Mouse (Mus musculus): ENCODE measurements at regions not wholly inside any gene's neighbourhood (a gene's known extent, or its start where the extent isn't known, plus 50 kb on each side); places are given as distances from the start of the nearest gene placed in this dataset.

DNA sequence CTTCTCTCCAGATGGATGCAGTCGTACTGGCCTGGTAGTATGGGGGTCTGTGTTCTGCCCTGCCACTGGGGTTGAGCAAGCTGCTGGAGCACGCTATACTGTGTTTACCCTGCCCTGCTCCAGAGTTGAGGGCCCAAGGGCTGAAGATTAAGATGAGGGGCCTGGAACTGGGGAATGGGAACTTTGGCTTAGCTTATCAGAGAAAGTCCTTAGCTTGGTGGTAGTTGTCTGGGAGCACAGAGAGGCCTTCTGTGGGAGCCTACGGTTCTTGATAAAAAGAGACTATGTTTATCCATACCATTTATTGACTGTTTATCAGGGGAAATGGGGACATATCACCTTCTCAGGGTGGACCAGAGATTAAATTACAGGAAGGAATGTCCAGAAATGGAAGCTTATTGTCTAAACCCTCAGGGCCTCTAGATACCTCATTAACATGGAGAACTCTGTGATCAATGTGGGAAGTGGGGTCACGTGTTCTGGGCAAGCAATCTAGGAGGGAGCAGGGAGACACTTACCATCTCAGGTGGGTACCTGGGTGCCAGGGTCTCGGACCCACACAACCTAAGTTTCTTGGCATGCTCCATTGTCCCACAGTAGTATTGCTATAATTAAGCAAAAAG, 58.7 kb downstream of the Mycn start:
- Histone ChIP-seq H3K4me1 (ENCODE audit: insufficient read depth, low read length) (0 out of 2 replicates have a peak, but pooled peaks cover 3% of the 10 kb centered on the region), H3K9ac (replicated peaks; ENCODE audit: low read length, poor library complexity, severe bottlenecking) (no peak overlapping the region), H3K36me3 (ENCODE audit: insufficient read depth, low read length) (no peaks in the 10 kb centered on the region), H3K4me2 (ENCODE audit: low read depth, low read length, poor library complexity, severe bottlenecking) (no peak overlapping the region), H3K9me3 (ENCODE audit: low read length) (no peaks in the 10 kb centered on the region), H3K27ac (ENCODE audit: low read depth, low read length) (no peak overlapping the region), H3K4me3 (ENCODE audit: low read depth, low read length) (no peak overlapping the region), H3K27me3 (ENCODE audit: insufficient read depth, low read length) (no peaks in the 10 kb centered on the region)
- DNase-seq (ENCODE audit: low spot score) (no peak), ATAC-seq (ENCODE audit: low FRiP score) (no peak)
- TF ChIP-seq CTCF (IDR thresholded peaks at IDR 0.05), result no peak
- WGBS, result 98% methylated on average over 5 of the region's 5 CpGs

DNA sequence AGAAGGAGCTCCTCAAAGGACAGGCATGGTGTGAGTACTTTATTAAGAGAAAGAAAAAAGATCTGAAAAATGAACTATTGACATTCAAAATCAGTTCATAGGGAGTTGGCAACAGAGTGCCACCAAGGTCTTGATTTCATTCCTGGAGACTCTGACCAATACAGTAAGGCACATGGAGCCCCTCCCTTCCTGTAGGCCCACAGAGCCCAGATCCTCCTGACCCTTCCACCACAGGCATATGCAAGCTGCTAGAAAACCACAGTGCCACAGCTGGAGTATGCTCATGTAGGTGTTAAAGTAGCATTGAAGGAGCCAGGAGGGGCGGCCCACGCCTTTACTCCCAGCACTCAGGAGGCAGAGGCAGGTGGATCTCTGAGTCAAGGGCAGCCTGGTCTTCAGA, 63.7 kb downstream of the Mycn start:
- H3K4me1 ChIP-seq (ENCODE audit: insufficient read depth, low read length), result no peaks in the 10 kb centered on the region
- H3K27me3 ChIP-seq (ENCODE audit: insufficient read depth, low read length), result no peaks in the 10 kb centered on the region
- no peaks in the 10 kb centered on the region for H3K9me3 ChIP-seq (ENCODE audit: low read length)
- H3K9ac ChIP-seq (replicated peaks; ENCODE audit: low read length, poor library complexity, severe bottlenecking), result no peak overlapping the region
- no peak overlapping the region for H3K27ac ChIP-seq (ENCODE audit: low read depth, low read length)
- 98% methylated on average over 2 of the region's 2 CpGs for WGBS
- TF ChIP-seq CTCF (IDR thresholded peaks at IDR 0.05), result no peak
- ATAC-seq (ENCODE audit: low FRiP score) (no peak), DNase-seq (ENCODE audit: low spot score) (no peak)
- no peaks in the 10 kb centered on the region for H3K36me3 ChIP-seq (ENCODE audit: insufficient read depth, low read length)
- H3K4me2 ChIP-seq (ENCODE audit: low read depth, low read length, poor library complexity, severe bottlenecking), result no peak overlapping the region
- no peak overlapping the region for H3K4me3 ChIP-seq (ENCODE audit: low read depth, low read length)

DNA sequence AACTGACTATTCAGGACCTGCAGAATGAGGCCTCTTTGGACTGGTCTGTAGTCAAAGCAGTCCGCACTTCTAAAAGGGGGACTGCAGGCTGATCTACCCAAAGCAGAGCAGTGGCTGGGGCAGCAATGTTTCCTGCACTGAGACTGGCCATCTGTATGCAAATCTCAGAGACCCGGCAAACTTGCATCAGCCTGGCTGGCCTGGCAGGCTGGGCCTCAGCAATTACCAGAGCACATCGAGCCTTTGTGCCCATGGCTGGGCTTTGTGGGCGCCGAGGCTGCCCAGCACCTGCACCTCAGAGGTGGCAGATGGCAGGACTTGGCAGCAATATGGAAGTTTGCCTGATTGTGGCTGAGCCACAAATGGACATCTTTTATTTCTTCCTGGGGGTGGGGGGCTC, 64.2 kb downstream of the Mycn start:
- 27% methylated on average over 5 of the region's 5 CpGs for WGBS
- ATAC-seq (ENCODE audit: low FRiP score) (peak; percentile 75), DNase-seq (ENCODE audit: low spot score) (peak; percentile 88)
- Histone ChIP-seq H3K4me2 (ENCODE audit: low read depth, low read length, poor library complexity, severe bottlenecking) (no peak overlapping the region), H3K27ac (ENCODE audit: low read depth, low read length) (no peak overlapping the region), H3K9ac (replicated peaks; ENCODE audit: low read length, poor library complexity, severe bottlenecking) (no peak overlapping the region), H3K4me3 (ENCODE audit: low read depth, low read length) (no peak overlapping the region), H3K36me3 (ENCODE audit: insufficient read depth, low read length) (no peaks in the 10 kb centered on the region), H3K4me1 (ENCODE audit: insufficient read depth, low read length) (no peaks in the 10 kb centered on the region), H3K9me3 (ENCODE audit: low read length) (no peaks in the 10 kb centered on the region), H3K27me3 (ENCODE audit: insufficient read depth, low read length) (no peaks in the 10 kb centered on the region)
- no peak for TF ChIP-seq CTCF (IDR thresholded peaks at IDR 0.05)

GRCm38 (mm10) chr12:12875976-12876745, 65.6 kb downstream of the Mycn start:
- H3K4me2 ChIP-seq (ENCODE audit: low read depth, low read length, poor library complexity, severe bottlenecking), result no peak overlapping the region
- ATAC-seq (ENCODE audit: low FRiP score), result 0 out of 2 replicates have a peak, but pooled peaks have one; percentile 21
- H3K9ac ChIP-seq (replicated peaks; ENCODE audit: low read length, poor library complexity, severe bottlenecking), result no peak overlapping the region
- no peak overlapping the region for H3K4me3 ChIP-seq (ENCODE audit: low read depth, low read length)
- H3K9me3 ChIP-seq (ENCODE audit: low read length), result no peaks in the 10 kb centered on the region
- H3K36me3 ChIP-seq (ENCODE audit: insufficient read depth, low read length), result no peaks in the 10 kb centered on the region
- TF ChIP-seq CTCF (IDR thresholded peaks at IDR 0.05), result no peak
- H3K27me3 ChIP-seq (ENCODE audit: insufficient read depth, low read length), result no peaks in the 10 kb centered on the region
- WGBS, result 54% methylated on average over 12 of the region's 12 CpGs
- peak; percentile 51 for DNase-seq (ENCODE audit: low spot score)
- no peaks in the 10 kb centered on the region for H3K4me1 ChIP-seq (ENCODE audit: insufficient read depth, low read length)
- 0 out of 2 replicates have a peak overlapping the region, but pooled peaks have one; percentile 3 for H3K27ac ChIP-seq (ENCODE audit: low read depth, low read length)

DNA sequence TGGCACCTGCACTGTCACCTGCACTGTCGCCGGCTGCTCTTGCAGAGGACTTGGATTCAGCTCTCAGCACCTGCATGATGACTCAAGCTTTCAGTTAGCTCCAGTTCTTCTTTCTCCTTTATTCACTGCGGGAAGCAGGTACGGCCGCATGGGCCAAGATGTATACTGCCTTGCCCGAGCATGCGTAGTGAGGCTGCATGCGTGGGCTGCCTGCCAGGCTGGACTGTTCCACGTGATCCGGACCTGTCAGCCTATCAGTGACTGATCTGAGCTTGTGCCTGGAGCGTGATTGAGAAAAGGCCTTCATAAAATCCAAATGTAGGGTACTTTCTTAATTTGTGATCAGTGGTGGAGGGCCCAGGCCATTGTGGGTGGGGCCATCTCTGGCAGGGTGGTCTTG, 68.2 kb downstream of the Mycn start:
- H3K27ac ChIP-seq (ENCODE audit: low read depth, low read length), result no peak overlapping the region
- DNase-seq (ENCODE audit: low spot score) (no peak), ATAC-seq (ENCODE audit: low FRiP score) (no peak)
- no peaks in the 10 kb centered on the region for H3K27me3 ChIP-seq (ENCODE audit: insufficient read depth, low read length)
- H3K36me3 ChIP-seq (ENCODE audit: insufficient read depth, low read length), result no peaks in the 10 kb centered on the region
- no peak for TF ChIP-seq CTCF (IDR thresholded peaks at IDR 0.05)
- no peaks in the 10 kb centered on the region for H3K9me3 ChIP-seq (ENCODE audit: low read length)
- H3K4me1 ChIP-seq (ENCODE audit: insufficient read depth, low read length), result no peaks in the 10 kb centered on the region
- WGBS, result 87% methylated on average over 11 of the region's 11 CpGs
- no peak overlapping the region for H3K4me2 ChIP-seq (ENCODE audit: low read depth, low read length, poor library complexity, severe bottlenecking)
- H3K9ac ChIP-seq (replicated peaks; ENCODE audit: low read length, poor library complexity, severe bottlenecking), result no peak overlapping the region
- no peak overlapping the region for H3K4me3 ChIP-seq (ENCODE audit: low read depth, low read length)

GRCm38 (mm10) chr12:12872974-12873373, 68.7 kb downstream of the Mycn start:
- Histone ChIP-seq H3K27ac (ENCODE audit: low read depth, low read length) (no peak overlapping the region), H3K27me3 (ENCODE audit: insufficient read depth, low read length) (no peaks in the 10 kb centered on the region), H3K9me3 (ENCODE audit: low read length) (no peaks in the 10 kb centered on the region), H3K9ac (replicated peaks; ENCODE audit: low read length, poor library complexity, severe bottlenecking) (no peak overlapping the region), H3K4me1 (ENCODE audit: insufficient read depth, low read length) (no peaks in the 10 kb centered on the region), H3K36me3 (ENCODE audit: insufficient read depth, low read length) (no peaks in the 10 kb centered on the region), H3K4me3 (ENCODE audit: low read depth, low read length) (no peak overlapping the region), H3K4me2 (ENCODE audit: low read depth, low read length, poor library complexity, severe bottlenecking) (no peak overlapping the region)
- no peak for TF ChIP-seq CTCF (IDR thresholded peaks at IDR 0.05)
- DNase-seq (ENCODE audit: low spot score) (no peak), ATAC-seq (ENCODE audit: low FRiP score) (no peak)
- 75% methylated on average over 4 of the region's 4 CpGs for WGBS
